Mouse (Mus musculus): ENCODE data around the gene Csf1. TPM values are rescaled to one million over a fixed set of nuclear protein-coding genes. Genes with fewer than 3 reads are reported as not detected.
A peak's percentile ranks its signal among the peaks of the same experiment; 100 is the strongest.

The Csf1 gene
- polyA plus RNA-seq, 1 experiment from 2014 or later: 7.0 TPM

GRCm38 (mm10) chr3:107794890-107795289 is 34.6 kb upstream of the Csf1 start:
- 94% methylated on average over 3 of the region's 3 CpGs for WGBS
- Histone ChIP-seq H3K9me3 (replicated peaks; ENCODE audit: control insufficient read depth, low read length) (no peaks in the 10 kb centered on the region), H3K4me2 (ENCODE audit: low read length) (no peak overlapping the region), H3K36me3 (ENCODE audit: control insufficient read depth, insufficient read depth, low read length) (no peaks in the 10 kb centered on the region), H3K4me3 (ENCODE audit: low read depth, low read length) (no peak overlapping the region), H3K27me3 (replicated peaks; ENCODE audit: control insufficient read depth, insufficient read depth, low read length) (no peaks in the 10 kb centered on the region), H3K4me1 (ENCODE audit: control insufficient read depth, insufficient read depth, low read length) (peaks cover 15% of the 10 kb centered on the region), H3K27ac (ENCODE audit: low read depth, low read length) (no peak overlapping the region), H3K9ac (ENCODE audit: low read length) (no peak overlapping the region)
- no peak for DNase-seq (ENCODE audit: low spot score)
- no peak for ATAC-seq

- Histone ChIP-seq H3K9me3 (replicated peaks; ENCODE audit: control insufficient read depth, low read length) (no peaks in the 10 kb centered on the region), H3K27ac (ENCODE audit: low read depth, low read length) (peak overlapping the region; percentile 40; the same call in 1 of the 2 replicates), H3K4me1 (ENCODE audit: control insufficient read depth, insufficient read depth, low read length) (peaks cover 15% of the 10 kb centered on the region), H3K9ac (ENCODE audit: low read length) (peak overlapping the region; percentile 18; the same call in 1 of the 2 replicates), H3K4me2 (ENCODE audit: low read length) (0 out of 2 replicates have a peak overlapping the region, but pooled peaks have one; percentile 2), H3K27me3 (replicated peaks; ENCODE audit: control insufficient read depth, insufficient read depth, low read length) (no peaks in the 10 kb centered on the region), H3K4me3 (ENCODE audit: low read depth, low read length) (no peak overlapping the region), H3K36me3 (ENCODE audit: control insufficient read depth, insufficient read depth, low read length) (no peaks in the 10 kb centered on the region)
- 14% methylated on average over 10 of the region's 10 CpGs for WGBS
- ATAC-seq (peak; percentile 78), DNase-seq (ENCODE audit: low spot score) (peak; percentile 71)
These were observed 33.3 kb upstream of the Csf1 start for GRCm38 (mm10) chr3:107793300-107794201.

GRCm38 (mm10) chr3:107792736-107793135 is 32.5 kb upstream of the Csf1 start:
- 87% methylated on average over 5 of the region's 5 CpGs for WGBS
- Histone ChIP-seq H3K4me2 (ENCODE audit: low read length) (no peak overlapping the region), H3K4me1 (ENCODE audit: control insufficient read depth, insufficient read depth, low read length) (peaks cover 15% of the 10 kb centered on the region), H3K4me3 (ENCODE audit: low read depth, low read length) (no peak overlapping the region), H3K9me3 (replicated peaks; ENCODE audit: control insufficient read depth, low read length) (no peaks in the 10 kb centered on the region), H3K9ac (ENCODE audit: low read length) (no peak overlapping the region), H3K27me3 (replicated peaks; ENCODE audit: control insufficient read depth, insufficient read depth, low read length) (no peaks in the 10 kb centered on the region), H3K36me3 (ENCODE audit: control insufficient read depth, insufficient read depth, low read length) (no peaks in the 10 kb centered on the region), H3K27ac (ENCODE audit: low read depth, low read length) (peak overlapping the region; percentile 40; the same call in 1 of the 2 replicates)
- no peak for DNase-seq (ENCODE audit: low spot score)
- no peak for ATAC-seq

GRCm38 (mm10) chr3:107790766-107791303 is 30.6 kb upstream of the Csf1 start:
- Histone ChIP-seq H3K4me2 (ENCODE audit: low read length) (no peak overlapping the region), H3K27ac (ENCODE audit: low read depth, low read length) (no peak overlapping the region), H3K4me1 (ENCODE audit: control insufficient read depth, insufficient read depth, low read length) (peaks cover 17% of the 10 kb centered on the region), H3K9me3 (replicated peaks; ENCODE audit: control insufficient read depth, low read length) (no peaks in the 10 kb centered on the region), H3K36me3 (ENCODE audit: control insufficient read depth, insufficient read depth, low read length) (no peaks in the 10 kb centered on the region), H3K27me3 (replicated peaks; ENCODE audit: control insufficient read depth, insufficient read depth, low read length) (no peaks in the 10 kb centered on the region), H3K4me3 (ENCODE audit: low read depth, low read length) (no peak overlapping the region), H3K9ac (ENCODE audit: low read length) (no peak overlapping the region)
- 87% methylated on average over 11 of the region's 11 CpGs for WGBS
- no peak for DNase-seq (ENCODE audit: low spot score)
- ATAC-seq: no peak

- Histone ChIP-seq H3K4me2 (ENCODE audit: low read length) (no peak overlapping the region), H3K4me3 (ENCODE audit: low read depth, low read length) (no peak overlapping the region), H3K9ac (ENCODE audit: low read length) (no peak overlapping the region), H3K27ac (ENCODE audit: low read depth, low read length) (no peak overlapping the region), H3K9me3 (replicated peaks; ENCODE audit: control insufficient read depth, low read length) (no peaks in the 10 kb centered on the region), H3K4me1 (ENCODE audit: control insufficient read depth, insufficient read depth, low read length) (peaks cover 17% of the 10 kb centered on the region), H3K36me3 (ENCODE audit: control insufficient read depth, insufficient read depth, low read length) (no peaks in the 10 kb centered on the region), H3K27me3 (replicated peaks; ENCODE audit: control insufficient read depth, insufficient read depth, low read length) (no peaks in the 10 kb centered on the region)
- ATAC-seq (no peak), DNase-seq (ENCODE audit: low spot score) (no peak)
- 86% methylated on average over 3 of the region's 3 CpGs for WGBS
These were observed 30.0 kb upstream of the Csf1 start for GRCm38 (mm10) chr3:107790227-107790626.

- WGBS: 70% methylated on average over 3 of the region's 3 CpGs
- Histone ChIP-seq H3K4me1 (ENCODE audit: control insufficient read depth, insufficient read depth, low read length) (peaks cover 15% of the 10 kb centered on the region), H3K9ac (ENCODE audit: low read length) (no peak overlapping the region), H3K9me3 (replicated peaks; ENCODE audit: control insufficient read depth, low read length) (no peaks in the 10 kb centered on the region), H3K4me2 (ENCODE audit: low read length) (no peak overlapping the region), H3K27ac (ENCODE audit: low read depth, low read length) (no peak overlapping the region), H3K36me3 (ENCODE audit: control insufficient read depth, insufficient read depth, low read length) (no peaks in the 10 kb centered on the region), H3K27me3 (replicated peaks; ENCODE audit: control insufficient read depth, insufficient read depth, low read length) (no peaks in the 10 kb centered on the region), H3K4me3 (ENCODE audit: low read depth, low read length) (no peak overlapping the region)
- ATAC-seq (no peak), DNase-seq (ENCODE audit: low spot score) (no peak)
These were observed 28.6 kb upstream of the Csf1 start for GRCm38 (mm10) chr3:107788885-107789284.

- ATAC-seq (no peak), DNase-seq (ENCODE audit: low spot score) (no peak)
- Histone ChIP-seq H3K4me3 (ENCODE audit: low read depth, low read length) (no peak overlapping the region), H3K27ac (ENCODE audit: low read depth, low read length) (no peak overlapping the region), H3K4me2 (ENCODE audit: low read length) (no peak overlapping the region), H3K9ac (ENCODE audit: low read length) (no peak overlapping the region), H3K36me3 (ENCODE audit: control insufficient read depth, insufficient read depth, low read length) (no peaks in the 10 kb centered on the region), H3K27me3 (replicated peaks; ENCODE audit: control insufficient read depth, insufficient read depth, low read length) (no peaks in the 10 kb centered on the region), H3K4me1 (ENCODE audit: control insufficient read depth, insufficient read depth, low read length) (peaks cover 5% of the 10 kb centered on the region), H3K9me3 (replicated peaks; ENCODE audit: control insufficient read depth, low read length) (no peaks in the 10 kb centered on the region)
- 56% methylated on average over 15 of the region's 15 CpGs for WGBS
These were observed 27.6 kb upstream of the Csf1 start for GRCm38 (mm10) chr3:107787613-107788501.

- Histone ChIP-seq H3K27ac (ENCODE audit: low read depth, low read length) (no peak overlapping the region), H3K27me3 (replicated peaks; ENCODE audit: control insufficient read depth, insufficient read depth, low read length) (no peaks in the 10 kb centered on the region), H3K4me1 (ENCODE audit: control insufficient read depth, insufficient read depth, low read length) (peaks cover 2% of the 10 kb centered on the region; the same call in 1 of the 2 replicates), H3K9me3 (replicated peaks; ENCODE audit: control insufficient read depth, low read length) (no peaks in the 10 kb centered on the region), H3K4me3 (ENCODE audit: low read depth, low read length) (no peak overlapping the region), H3K9ac (ENCODE audit: low read length) (no peak overlapping the region), H3K4me2 (ENCODE audit: low read length) (no peak overlapping the region), H3K36me3 (ENCODE audit: control insufficient read depth, insufficient read depth, low read length) (no peaks in the 10 kb centered on the region)
- DNase-seq (ENCODE audit: low spot score) (no peak), ATAC-seq (no peak)
- 39% methylated on average over 11 of the region's 11 CpGs for WGBS
These were observed 26.8 kb upstream of the Csf1 start for GRCm38 (mm10) chr3:107786980-107787612.
